Mouse (Mus musculus): ENCODE data around the gene Tmem189. TPM values are rescaled to one million over a fixed set of nuclear protein-coding genes. Genes with fewer than 3 reads are reported as not detected.

Tmem189 gene
- polyA plus RNA-seq, 1 experiment from 2014 or later = 30.5 TPM

GRCm38 (mm10) chr2:167631591-167632448 lies 57.8 kb downstream of the Tmem189 start, which contains the start of gene Ube2v1:
TSS of gene Ube2v1 (minus strand) at chr2:167632095.
- peak; percentile 83 for ATAC-seq (replicated peaks; ENCODE audit: low FRiP score)
- H3K27me3 ChIP-seq (replicated peaks; ENCODE audit: control insufficient read depth, insufficient read depth, low read length) = no peaks in the 10 kb centered on the region
- 1% methylated on average over 87 of the region's 87 CpGs for WGBS

GRCm38 (mm10) chr2:167631181-167631590 lies 58.4 kb downstream of the Tmem189 start:
- H3K27me3 ChIP-seq (replicated peaks; ENCODE audit: control insufficient read depth, insufficient read depth, low read length) = no peaks in the 10 kb centered on the region
- no peak for ATAC-seq (replicated peaks; ENCODE audit: low FRiP score)

More at GRCm38 (mm10) chr2:167631591-167632448, 57.8 kb downstream of the Tmem189 start, which contains the start of gene Ube2v1:
- H3K9ac ChIP-seq (ENCODE audit: low read depth, low read length) = peak within 1 kb of the TSS; percentile 97
- H3K4me2 ChIP-seq = peak within 1 kb of the TSS; percentile 98
- no peaks in the 10 kb centered on the region for H3K9me3 ChIP-seq (ENCODE audit: control insufficient read depth, low read length)
- peaks cover 10% of the 10 kb centered on the region for H3K36me3 ChIP-seq (ENCODE audit: control insufficient read depth, insufficient read depth, low read length)
- peak within 1 kb of the TSS; percentile 97 for H3K27ac ChIP-seq (ENCODE audit: low read depth, low read length)
- H3K4me3 ChIP-seq (ENCODE audit: low read depth, low read length) = peak within 1 kb of the TSS; percentile 99
- peaks cover 59% of the 10 kb centered on the region for H3K4me1 ChIP-seq (replicated peaks; ENCODE audit: control insufficient read depth, insufficient read depth, low read length)
- DNase-seq (ENCODE audit: low spot score) = peak; percentile 98

GRCm38 (mm10) chr2:167630421-167630820 lies 59.2 kb downstream of the Tmem189 start:
- no peaks in the 10 kb centered on the region for H3K9me3 ChIP-seq (ENCODE audit: control insufficient read depth, low read length)
- 58% methylated on average over 5 of the region's 5 CpGs for WGBS

More at GRCm38 (mm10) chr2:167631181-167631590, 58.4 kb downstream of the Tmem189 start:
- DNase-seq (ENCODE audit: low spot score) = no peak
- H3K36me3 ChIP-seq (ENCODE audit: control insufficient read depth, insufficient read depth, low read length) = peaks cover 12% of the 10 kb centered on the region
- peak overlapping the region; percentile 97 for H3K9ac ChIP-seq (ENCODE audit: low read depth, low read length)
- no peaks in the 10 kb centered on the region for H3K9me3 ChIP-seq (ENCODE audit: control insufficient read depth, low read length)
- H3K4me3 ChIP-seq (ENCODE audit: low read depth, low read length) = peak overlapping the region; percentile 99
- WGBS = under 1% methylated on average over 31 of the region's 31 CpGs
- H3K27ac ChIP-seq (ENCODE audit: low read depth, low read length) = peak overlapping the region; percentile 97
- H3K4me1 ChIP-seq (replicated peaks; ENCODE audit: control insufficient read depth, insufficient read depth, low read length) = peaks cover 61% of the 10 kb centered on the region
- peak overlapping the region; percentile 98 for H3K4me2 ChIP-seq

GRCm38 (mm10) chr2:167629665-167630209 lies 59.9 kb downstream of the Tmem189 start:
- WGBS = 73% methylated on average over 11 of the region's 11 CpGs

More at GRCm38 (mm10) chr2:167630421-167630820, 59.2 kb downstream of the Tmem189 start:
- Histone ChIP-seq H3K27me3 (replicated peaks; ENCODE audit: control insufficient read depth, insufficient read depth, low read length) (no peaks in the 10 kb centered on the region), H3K4me2 (peak overlapping the region; percentile 98), H3K36me3 (ENCODE audit: control insufficient read depth, insufficient read depth, low read length) (peaks cover 12% of the 10 kb centered on the region), H3K4me1 (replicated peaks; ENCODE audit: control insufficient read depth, insufficient read depth, low read length) (peaks cover 64% of the 10 kb centered on the region), H3K4me3 (ENCODE audit: low read depth, low read length) (peak overlapping the region; percentile 99), H3K9ac (ENCODE audit: low read depth, low read length) (peak overlapping the region; percentile 97), H3K27ac (ENCODE audit: low read depth, low read length) (peak overlapping the region; percentile 97)
- DNase-seq (ENCODE audit: low spot score) (no peak), ATAC-seq (replicated peaks; ENCODE audit: low FRiP score) (no peak)

GRCm38 (mm10) chr2:167628872-167629271 lies 60.8 kb downstream of the Tmem189 start:
- Histone ChIP-seq H3K4me3 (ENCODE audit: low read depth, low read length) (peak overlapping the region; percentile 99), H3K9ac (ENCODE audit: low read depth, low read length) (peak overlapping the region; percentile 97), H3K4me1 (replicated peaks; ENCODE audit: control insufficient read depth, insufficient read depth, low read length) (peaks cover 61% of the 10 kb centered on the region), H3K4me2 (peak overlapping the region; percentile 98), H3K36me3 (ENCODE audit: control insufficient read depth, insufficient read depth, low read length) (peaks cover 12% of the 10 kb centered on the region), H3K27ac (ENCODE audit: low read depth, low read length) (peak overlapping the region; percentile 97), H3K27me3 (replicated peaks; ENCODE audit: control insufficient read depth, insufficient read depth, low read length) (no peaks in the 10 kb centered on the region), H3K9me3 (ENCODE audit: control insufficient read depth, low read length) (no peaks in the 10 kb centered on the region)
- peak; percentile 86 for ATAC-seq (replicated peaks; ENCODE audit: low FRiP score)
- no peak for DNase-seq (ENCODE audit: low spot score)
- WGBS = 49% methylated on average over 4 of the region's 4 CpGs

More at GRCm38 (mm10) chr2:167629665-167630209, 59.9 kb downstream of the Tmem189 start:
- no peaks in the 10 kb centered on the region for H3K9me3 ChIP-seq (ENCODE audit: control insufficient read depth, low read length)
- H3K27ac ChIP-seq (ENCODE audit: low read depth, low read length) = peak overlapping the region; percentile 97
- DNase-seq (ENCODE audit: low spot score) (no peak), ATAC-seq (replicated peaks; ENCODE audit: low FRiP score) (no peak)
- H3K4me2 ChIP-seq = peak overlapping the region; percentile 98
- peak overlapping the region; percentile 97 for H3K9ac ChIP-seq (ENCODE audit: low read depth, low read length)
- H3K27me3 ChIP-seq (replicated peaks; ENCODE audit: control insufficient read depth, insufficient read depth, low read length) = no peaks in the 10 kb centered on the region
- H3K4me3 ChIP-seq (ENCODE audit: low read depth, low read length) = peak overlapping the region; percentile 99
- peaks cover 64% of the 10 kb centered on the region for H3K4me1 ChIP-seq (replicated peaks; ENCODE audit: control insufficient read depth, insufficient read depth, low read length)
- peaks cover 12% of the 10 kb centered on the region for H3K36me3 ChIP-seq (ENCODE audit: control insufficient read depth, insufficient read depth, low read length)

- Histone ChIP-seq H3K4me2 (peak overlapping the region; percentile 34), H3K27me3 (replicated peaks; ENCODE audit: control insufficient read depth, insufficient read depth, low read length) (no peaks in the 10 kb centered on the region), H3K4me3 (ENCODE audit: low read depth, low read length) (no peak overlapping the region), H3K9ac (ENCODE audit: low read depth, low read length) (peak overlapping the region; percentile 52), H3K27ac (ENCODE audit: low read depth, low read length) (peak overlapping the region; percentile 97; the same call in 1 of the 2 replicates), H3K9me3 (ENCODE audit: control insufficient read depth, low read length) (no peaks in the 10 kb centered on the region), H3K4me1 (replicated peaks; ENCODE audit: control insufficient read depth, insufficient read depth, low read length) (peaks cover 52% of the 10 kb centered on the region), H3K36me3 (ENCODE audit: control insufficient read depth, insufficient read depth, low read length) (peaks cover 12% of the 10 kb centered on the region)
- ATAC-seq (replicated peaks; ENCODE audit: low FRiP score) (no peak), DNase-seq (ENCODE audit: low spot score) (no peak)
- WGBS = 79% methylated on average over 7 of the region's 7 CpGs
Measured at GRCm38 (mm10) chr2:167627019-167627418, 62.6 kb downstream of the Tmem189 start.

- Histone ChIP-seq H3K27ac (ENCODE audit: low read depth, low read length) (no peak overlapping the region), H3K4me2 (no peak overlapping the region), H3K36me3 (ENCODE audit: control insufficient read depth, insufficient read depth, low read length) (peaks cover 12% of the 10 kb centered on the region), H3K4me3 (ENCODE audit: low read depth, low read length) (no peak overlapping the region), H3K27me3 (replicated peaks; ENCODE audit: control insufficient read depth, insufficient read depth, low read length) (no peaks in the 10 kb centered on the region), H3K9me3 (ENCODE audit: control insufficient read depth, low read length) (no peaks in the 10 kb centered on the region), H3K4me1 (replicated peaks; ENCODE audit: control insufficient read depth, insufficient read depth, low read length) (peaks cover 54% of the 10 kb centered on the region), H3K9ac (ENCODE audit: low read depth, low read length) (no peak overlapping the region)
- no peak for ATAC-seq (replicated peaks; ENCODE audit: low FRiP score)
- no peak for DNase-seq (ENCODE audit: low spot score)
- 61% methylated on average over 2 of the region's 2 CpGs for WGBS
Measured at GRCm38 (mm10) chr2:167625670-167626069, 64.0 kb downstream of the Tmem189 start.

GRCm38 (mm10) chr2:167624368-167625075 lies 65.1 kb downstream of the Tmem189 start:
- Histone ChIP-seq H3K4me1 (replicated peaks; ENCODE audit: control insufficient read depth, insufficient read depth, low read length) (peaks cover 43% of the 10 kb centered on the region), H3K27ac (ENCODE audit: low read depth, low read length) (no peak overlapping the region), H3K4me3 (ENCODE audit: low read depth, low read length) (no peak overlapping the region), H3K4me2 (no peak overlapping the region), H3K9me3 (ENCODE audit: control insufficient read depth, low read length) (no peaks in the 10 kb centered on the region), H3K9ac (ENCODE audit: low read depth, low read length) (no peak overlapping the region), H3K36me3 (ENCODE audit: control insufficient read depth, insufficient read depth, low read length) (peaks cover 16% of the 10 kb centered on the region), H3K27me3 (replicated peaks; ENCODE audit: control insufficient read depth, insufficient read depth, low read length) (no peaks in the 10 kb centered on the region)
- WGBS = 88% methylated on average over 5 of the region's 6 CpGs
- no peak for ATAC-seq (replicated peaks; ENCODE audit: low FRiP score)
- DNase-seq (ENCODE audit: low spot score) = no peak
